Mouse (Mus musculus): ENCODE measurements around the gene Cyld.

The Cyld gene

GRCm38 (mm10) chr8:88792691-88793323 is 96.0 kb downstream of the Cyld start:
- DNase-seq (ENCODE audit: low spot score in 2 of 2): peak; percentile 50 to 59

GRCm38 (mm10) chr8:88793324-88793722 is 96.5 kb downstream of the Cyld start:
- no peak for DNase-seq (ENCODE audit: low spot score in 2 of 2)

GRCm38 (mm10) chr8:88793746-88794614 is 97.2 kb downstream of the Cyld start:
- peak; percentile 8 to 16 for DNase-seq (ENCODE audit: low spot score in 2 of 2)

- no peak for DNase-seq (ENCODE audit: low spot score in 2 of 2)
Observed at GRCm38 (mm10) chr8:88794615-88794907, 97.7 kb downstream of the Cyld start.

GRCm38 (mm10) chr8:88795896-88796295 is 99.1 kb downstream of the Cyld start:
- DNase-seq (ENCODE audit: low spot score in 2 of 2): no peak

- DNase-seq (ENCODE audit: low spot score in 2 of 2): no peak
Observed at GRCm38 (mm10) chr8:88796651-88797050, 99.8 kb downstream of the Cyld start.
